Mouse (Mus musculus) kidney, adult 2 months (tissue): ENCODE results near the gene Inppl1.

Source experiments
- CTCF ChIP-seq: fragments of 200-500 bp; conservative IDR thresholded peaks from 2 replicates; pipeline ENCODE4 v1.5.1; 2011; ENCODE audit warnings: low read depth, mild to moderate bottlenecking, control low read depth, low read length, moderate library complexity, mixed read lengths; ENCODE audit not compliant: insufficient read depth, insufficient read length
- POLR2A ChIP-seq: fragments of 200-500 bp; IDR thresholded peaks from one replicate; pipeline ENCODE4 v1.6.1; 2011; ENCODE audit warnings: low read depth, low read length, control low read depth

DNA sequence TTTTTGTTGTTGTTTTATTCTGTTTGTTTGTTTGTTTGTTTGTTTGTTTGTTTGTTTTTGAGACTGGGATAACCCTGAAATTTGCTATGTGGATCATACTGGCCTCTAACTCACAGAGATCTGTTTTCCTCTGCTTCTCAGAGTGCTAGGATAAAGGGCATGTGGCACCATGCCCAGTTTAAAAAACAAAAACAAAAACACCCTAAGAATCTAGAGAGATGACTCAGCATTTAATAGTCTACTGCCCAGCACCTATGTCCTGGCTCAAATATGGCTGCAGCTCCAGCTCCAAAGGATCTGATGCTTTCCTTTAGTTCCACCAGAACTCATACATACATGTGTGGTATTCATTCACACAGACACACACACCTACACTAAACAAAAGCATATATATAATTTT, 22.9 kb upstream of the Inppl1 start:
- TF ChIP-seq POLR2A (no peak), CTCF (no peak)
